Mouse (Mus musculus): Measurements from ENCODE around the gene Gm4952.
A peak's percentile ranks its signal among the peaks of the same experiment; 100 is the strongest.

Gene Gm4952

GRCm38 (mm10) chr19:12599674-12600073 lies at the start of gene Gm4952:
TSS of gene Gm4952 (plus strand) at chr19:12599974.
- no peak for DNase-seq (ENCODE audit: low read depth, low spot score)

GRCm38 (mm10) chr19:12550005-12550942 lies 49.5 kb upstream of the Gm4952 start:
- DNase-seq (ENCODE audit: low read depth, low spot score) = peak; percentile 34

GRCm38 (mm10) chr19:12556293-12556692 lies 43.5 kb upstream of the Gm4952 start:
- no peak for DNase-seq (ENCODE audit: low read depth, low spot score)

- DNase-seq (ENCODE audit: low read depth, low spot score) = no peak
These were observed 41.6 kb upstream of the Gm4952 start for GRCm38 (mm10) chr19:12558219-12558618.

GRCm38 (mm10) chr19:12564197-12564596 lies 35.6 kb upstream of the Gm4952 start:
- DNase-seq (ENCODE audit: low read depth, low spot score) = no peak

GRCm38 (mm10) chr19:12567011-12567410 lies 32.8 kb upstream of the Gm4952 start:
- no peak for DNase-seq (ENCODE audit: low read depth, low spot score)

- no peak for DNase-seq (ENCODE audit: low read depth, low spot score)
These were observed 28.9 kb upstream of the Gm4952 start for GRCm38 (mm10) chr19:12570866-12571265.

- no peak for DNase-seq (ENCODE audit: low read depth, low spot score)
These were observed 28.1 kb upstream of the Gm4952 start for GRCm38 (mm10) chr19:12571687-12572086.

- DNase-seq (ENCODE audit: low read depth, low spot score) = no peak
These were observed 27.0 kb upstream of the Gm4952 start for GRCm38 (mm10) chr19:12572614-12573265.

GRCm38 (mm10) chr19:12573266-12574011 lies 26.3 kb upstream of the Gm4952 start:
- peak; percentile 97 for DNase-seq (ENCODE audit: low read depth, low spot score)

- DNase-seq (ENCODE audit: low read depth, low spot score) = no peak
These were observed 25.8 kb upstream of the Gm4952 start for GRCm38 (mm10) chr19:12574012-12574407.

GRCm38 (mm10) chr19:12575107-12575506 lies 24.7 kb upstream of the Gm4952 start:
- no peak for DNase-seq (ENCODE audit: low read depth, low spot score)

- DNase-seq (ENCODE audit: low read depth, low spot score) = no peak
These were observed 24.3 kb upstream of the Gm4952 start for GRCm38 (mm10) chr19:12575514-12575913.

- DNase-seq (ENCODE audit: low read depth, low spot score) = no peak
These were observed 23.1 kb upstream of the Gm4952 start for GRCm38 (mm10) chr19:12576639-12577038.

GRCm38 (mm10) chr19:12585310-12585709 lies 14.5 kb upstream of the Gm4952 start:
- DNase-seq (ENCODE audit: low read depth, low spot score) = no peak

GRCm38 (mm10) chr19:12591908-12592307 lies 7.9 kb upstream of the Gm4952 start:
- DNase-seq (ENCODE audit: low read depth, low spot score) = peak; percentile 65

GRCm38 (mm10) chr19:12595135-12595529 lies 4.6 kb upstream of the Gm4952 start:
- DNase-seq (ENCODE audit: low read depth, low spot score) = no peak

- DNase-seq (ENCODE audit: low read depth, low spot score) = peak; percentile 70
These were observed 4.1 kb upstream of the Gm4952 start for GRCm38 (mm10) chr19:12595530-12596289.

- DNase-seq (ENCODE audit: low read depth, low spot score) = peak; percentile 2
These were observed 3.3 kb upstream of the Gm4952 start for GRCm38 (mm10) chr19:12596290-12597072.

- no peak for DNase-seq (ENCODE audit: low read depth, low spot score)
These were observed 2.7 kb upstream of the Gm4952 start for GRCm38 (mm10) chr19:12597073-12597405.

- no peak for DNase-seq (ENCODE audit: low read depth, low spot score)
These were observed 1.1 kb upstream of the Gm4952 start for GRCm38 (mm10) chr19:12598674-12599073.
